Mouse (Mus musculus) monocyte, adult 2 months (primary cell): ENCODE data around the gene Tecpr1.

ENCODE experiments used
- DNase-seq, 2 experiments: peaks; one replicate each; pipeline ENCODE4 v3.0.0; 2022; ENCODE audit warnings: low spot score in 2 of 2, low read depth in 1 of 2

The Tecpr1 gene

DNA sequence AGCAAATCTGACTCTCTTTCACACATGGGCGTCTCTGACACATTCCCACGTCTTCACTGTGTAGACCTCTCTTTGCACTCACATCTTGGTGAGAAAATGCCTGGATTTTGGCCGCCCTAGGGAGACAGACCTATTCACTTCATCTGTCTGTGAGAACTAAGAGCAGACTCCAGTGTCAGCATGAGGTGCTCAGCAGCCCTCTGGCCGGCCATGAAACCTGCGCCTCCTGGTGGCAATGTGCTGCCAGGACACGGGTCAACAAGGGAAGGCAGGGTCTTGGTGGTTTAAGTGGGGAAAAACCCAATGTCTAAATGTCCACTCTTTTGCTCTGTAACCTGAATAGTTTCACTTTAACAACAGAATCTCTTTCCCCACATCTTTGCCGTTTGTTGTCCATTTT lies 9.0 kb downstream of the Tecpr1 start:
- DNase-seq = peak in 1 of 2 experiments; percentile 26

DNA sequence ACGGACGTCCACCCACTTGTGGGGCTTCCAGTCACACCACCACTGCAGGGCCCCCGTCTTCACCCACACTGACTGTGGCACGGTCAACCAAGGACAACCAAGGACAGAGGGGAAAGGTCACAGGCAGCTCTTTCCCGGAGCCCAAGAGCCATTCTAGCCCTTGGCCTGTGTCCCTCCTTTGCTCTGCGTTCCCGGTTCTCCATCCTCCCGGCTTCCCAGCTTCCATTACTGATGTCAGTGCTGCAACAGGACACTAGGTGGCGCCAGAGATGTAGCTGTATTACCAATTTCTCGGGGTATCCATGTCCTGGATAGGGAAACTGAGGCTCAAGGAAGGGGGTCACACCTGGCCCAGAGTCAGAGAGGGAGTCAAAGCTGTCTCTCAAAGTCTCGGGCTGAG lies 15.9 kb downstream of the Tecpr1 start:
- no peak for DNase-seq

DNA sequence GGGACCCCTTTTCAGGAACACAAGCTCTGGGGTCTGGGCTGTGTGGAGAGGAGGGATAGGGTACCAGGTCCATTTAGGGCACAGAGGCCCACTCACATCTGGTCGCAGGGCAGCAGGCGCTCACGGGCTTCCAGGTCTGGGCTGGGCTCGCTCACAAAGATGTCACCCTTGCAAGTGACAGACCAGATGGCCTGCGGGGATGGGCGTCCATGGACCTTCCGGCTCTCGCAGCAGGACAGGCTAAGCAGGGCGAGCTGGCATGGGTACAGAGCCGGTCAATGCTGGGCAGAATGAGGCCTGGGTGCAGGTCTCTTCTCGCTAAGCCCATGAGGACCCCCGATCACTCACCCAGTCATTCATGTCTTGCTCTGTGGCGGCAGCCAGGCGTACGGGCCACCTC lies 17.3 kb downstream of the Tecpr1 start:
- DNase-seq = no peak

DNA sequence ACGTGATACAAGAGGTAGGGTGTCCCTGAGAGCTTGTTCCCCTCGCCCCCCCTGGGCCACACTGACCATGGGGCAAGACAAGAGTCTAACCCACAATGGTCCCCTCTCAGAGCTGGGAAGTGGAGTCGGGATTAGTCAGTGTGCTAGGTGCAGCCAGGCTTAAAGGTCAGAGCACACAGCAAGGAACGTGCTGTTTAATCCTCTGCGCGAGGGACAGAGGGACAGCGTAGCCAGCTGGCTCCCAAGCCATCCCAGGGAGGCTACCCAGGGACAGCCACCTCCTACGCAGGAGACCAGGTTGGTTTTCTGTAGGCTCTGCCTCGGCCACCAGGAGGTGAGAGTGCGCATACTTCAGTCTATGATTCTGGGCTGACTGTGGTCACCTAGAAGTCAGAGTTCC lies 18.5 kb downstream of the Tecpr1 start:
- DNase-seq = no peak

DNA sequence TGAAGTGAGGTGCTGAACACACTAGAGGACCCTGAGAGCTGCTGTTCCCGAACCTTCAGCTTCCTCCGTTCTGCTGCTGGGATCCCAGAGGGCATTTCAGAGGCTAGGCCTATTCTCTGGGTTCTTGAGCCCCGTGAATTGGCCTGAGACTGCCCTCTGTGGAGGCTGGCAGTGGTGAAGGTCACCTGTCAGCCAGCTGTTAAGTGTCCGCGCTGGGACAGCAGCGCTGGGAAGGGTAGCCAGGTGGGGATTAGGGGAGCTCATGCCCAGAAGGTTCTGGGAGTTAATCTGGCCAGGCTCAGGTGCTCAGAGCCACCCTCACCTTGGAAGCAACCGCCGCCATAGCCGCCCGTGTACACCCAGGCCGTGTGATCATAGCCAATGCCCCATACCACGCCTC lies 19.1 kb downstream of the Tecpr1 start:
- DNase-seq = no peak

DNA sequence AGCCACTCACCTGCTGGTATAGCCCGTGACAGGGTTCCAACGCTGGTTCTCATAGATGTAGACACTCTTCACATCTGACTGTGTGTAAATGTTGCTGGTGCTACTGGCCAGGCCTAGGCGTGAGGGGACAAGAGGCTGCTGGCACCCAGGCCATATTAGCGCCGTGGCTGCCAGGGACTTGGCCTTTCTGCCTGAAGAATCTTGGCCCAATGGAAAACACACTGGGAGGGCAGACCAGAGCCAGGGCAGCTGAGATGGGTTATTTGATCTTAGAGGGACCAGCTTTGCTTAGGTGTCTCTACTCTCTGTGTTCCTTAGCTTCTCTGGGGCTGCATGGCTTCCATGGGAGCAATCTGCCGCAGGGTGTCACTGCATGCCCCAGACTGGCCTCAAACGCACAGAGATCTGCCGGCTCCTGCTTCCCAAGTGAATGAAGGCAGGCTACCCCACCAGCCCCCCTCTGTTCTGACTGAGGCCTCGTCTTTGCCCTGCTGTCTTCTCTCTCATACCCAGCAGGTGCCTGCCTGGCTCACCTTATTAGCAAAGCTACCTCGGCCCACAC lies 19.9 kb downstream of the Tecpr1 start:
- DNase-seq = no peak

DNA sequence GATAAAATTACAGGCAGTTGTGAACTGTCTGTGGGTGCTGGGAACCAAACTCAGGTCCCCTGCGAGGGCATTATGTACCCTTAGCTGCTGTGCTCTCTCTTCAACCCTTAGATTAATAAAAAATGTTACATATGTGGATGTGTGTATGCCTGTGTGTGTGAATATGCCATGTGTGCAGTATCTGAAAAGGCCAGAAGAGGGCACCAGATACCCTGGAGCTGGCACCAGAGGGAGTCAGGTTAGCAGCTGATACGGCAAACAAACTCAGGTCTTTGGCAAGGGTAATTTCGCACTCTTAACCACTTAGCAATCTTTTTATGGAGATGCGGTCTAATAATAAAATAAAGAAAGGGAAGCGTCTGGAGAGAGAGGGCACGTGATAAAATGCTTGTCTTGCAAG lies 21.0 kb downstream of the Tecpr1 start:
- no peak for DNase-seq

DNA sequence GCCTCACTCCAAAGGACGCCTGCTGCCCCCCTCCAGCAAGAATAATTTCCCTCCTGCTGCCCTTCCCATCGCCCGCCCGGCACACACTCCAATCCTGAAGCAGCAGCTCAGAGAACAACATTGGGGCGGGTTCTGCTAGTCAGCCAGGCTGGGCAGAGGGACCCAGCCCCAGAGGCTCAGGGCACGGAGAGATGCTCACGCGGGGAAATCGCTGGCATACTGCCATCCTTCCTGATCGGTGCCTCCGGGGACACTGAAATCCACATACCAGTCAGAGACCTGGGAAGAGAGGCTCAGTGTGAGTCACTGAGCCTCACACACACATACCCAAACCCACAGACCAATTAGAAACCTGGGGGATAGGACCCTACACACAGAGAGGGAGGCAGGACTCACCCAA lies 22.8 kb downstream of the Tecpr1 start:
- DNase-seq = no peak

DNA sequence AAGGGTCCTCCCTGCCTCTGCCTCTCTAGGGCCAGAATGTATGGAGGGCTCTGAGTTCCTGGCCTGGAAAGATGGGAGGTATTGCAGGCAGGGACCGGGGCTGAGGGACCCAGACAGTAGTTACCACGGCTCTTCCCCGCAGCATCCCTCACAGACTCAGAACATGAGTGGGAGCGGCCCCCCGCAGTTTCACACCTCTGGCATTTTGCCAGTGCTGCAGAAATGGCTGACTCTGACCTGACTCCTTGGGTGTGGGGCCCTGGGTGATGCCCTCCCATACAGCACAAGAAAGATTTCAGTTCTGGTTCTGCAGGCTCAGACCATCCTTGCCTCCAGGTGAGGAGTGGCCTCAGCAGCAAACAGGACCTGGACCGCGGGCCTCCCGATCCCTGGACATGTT lies 27.8 kb downstream of the Tecpr1 start:
- no peak for DNase-seq

DNA sequence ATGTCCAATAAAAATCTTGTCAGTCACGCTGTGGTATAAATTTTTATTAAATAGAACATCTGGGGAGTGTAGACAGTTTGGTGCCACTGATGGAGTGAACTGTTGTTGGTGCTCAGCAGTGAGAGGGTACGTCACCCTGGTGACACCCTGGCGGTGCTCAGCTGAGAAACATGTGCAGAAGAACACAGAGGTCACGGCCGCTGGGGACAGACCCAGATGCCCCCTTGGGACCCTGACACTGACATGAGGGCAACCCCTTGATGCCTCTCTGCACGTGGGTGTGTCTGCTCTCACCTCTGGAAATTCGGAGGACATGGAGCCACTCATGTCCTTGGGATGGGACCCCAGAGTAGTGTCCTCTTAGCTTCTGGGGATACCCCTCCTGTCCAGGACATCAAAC lies 29.0 kb downstream of the Tecpr1 start:
- DNase-seq = no peak

DNA sequence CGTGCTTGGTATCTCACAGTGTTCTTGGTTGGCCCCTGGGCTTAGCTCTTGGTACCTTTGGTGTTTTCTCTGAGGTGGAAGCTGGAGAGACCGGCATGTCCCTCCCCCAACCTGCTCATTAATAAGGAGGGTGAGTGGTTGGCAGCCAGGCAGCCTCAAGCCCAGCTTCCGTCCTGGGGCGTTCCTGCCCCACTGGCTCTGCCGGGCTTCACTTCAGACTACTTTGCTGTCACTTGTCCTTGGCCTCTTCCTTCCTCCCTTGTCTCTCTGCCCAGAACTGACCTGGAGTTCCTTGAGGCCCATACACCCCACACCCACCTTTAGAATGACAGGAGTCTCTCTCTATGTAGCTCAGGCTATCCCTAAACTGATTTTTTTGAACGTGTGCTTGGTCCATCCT lies 30.7 kb downstream of the Tecpr1 start:
- no peak for DNase-seq

DNA sequence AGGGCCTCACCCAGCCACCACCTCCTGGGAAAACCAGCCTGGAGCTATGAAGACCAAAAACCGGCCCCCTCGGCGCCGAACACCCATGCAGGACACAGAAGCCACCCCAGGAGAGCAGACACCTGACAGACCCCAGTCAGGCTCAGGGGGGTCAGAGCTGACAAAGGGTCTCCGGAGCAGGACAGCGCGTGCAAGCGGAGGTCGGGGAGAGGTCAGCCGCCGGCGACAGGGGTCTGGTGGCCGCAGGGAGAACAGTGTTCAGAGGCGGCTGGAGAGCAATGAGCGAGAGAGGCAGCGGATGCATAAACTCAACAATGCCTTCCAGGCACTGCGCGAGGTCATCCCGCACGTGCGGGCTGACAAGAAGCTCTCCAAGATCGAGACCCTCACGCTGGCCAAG lies 32.4 kb downstream of the Tecpr1 start:
- DNase-seq = no peak

DNA sequence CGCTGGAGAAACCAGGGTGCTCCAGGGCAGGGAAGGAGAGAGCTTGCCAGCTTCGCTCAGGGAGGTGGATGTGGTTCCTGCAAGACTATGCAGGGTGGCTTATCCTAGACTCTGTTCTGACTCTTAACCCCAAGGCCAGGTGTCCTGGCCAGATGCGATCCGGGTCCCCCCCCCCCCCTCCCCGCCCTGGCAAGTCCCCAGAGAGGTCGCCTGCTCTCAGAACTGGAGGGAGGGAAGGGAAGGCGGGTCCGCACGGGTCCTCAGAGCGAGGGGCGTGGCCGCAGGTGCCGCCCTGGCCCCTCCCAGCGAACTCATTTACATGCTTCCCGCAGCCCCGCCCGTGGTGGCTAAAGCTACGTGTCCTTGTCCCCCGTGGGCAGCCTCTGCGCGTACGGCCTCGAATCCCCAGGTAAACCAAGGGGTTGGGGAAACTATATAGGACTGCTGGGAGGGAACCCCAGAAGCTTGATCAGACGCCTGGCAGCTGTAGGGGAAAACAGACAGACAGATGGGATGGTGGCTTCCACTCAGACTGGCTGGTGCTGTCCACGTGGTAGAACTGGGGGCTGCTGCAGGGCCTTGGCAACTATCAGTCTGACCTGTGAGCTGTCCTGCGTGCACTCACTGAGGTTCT lies 33.3 kb downstream of the Tecpr1 start, which contains the start of gene Bhlha15:
Bhlha15 (plus strand) TSS at position 337 of the 634 bp plus-strand sequence.
- no peak for DNase-seq

DNA sequence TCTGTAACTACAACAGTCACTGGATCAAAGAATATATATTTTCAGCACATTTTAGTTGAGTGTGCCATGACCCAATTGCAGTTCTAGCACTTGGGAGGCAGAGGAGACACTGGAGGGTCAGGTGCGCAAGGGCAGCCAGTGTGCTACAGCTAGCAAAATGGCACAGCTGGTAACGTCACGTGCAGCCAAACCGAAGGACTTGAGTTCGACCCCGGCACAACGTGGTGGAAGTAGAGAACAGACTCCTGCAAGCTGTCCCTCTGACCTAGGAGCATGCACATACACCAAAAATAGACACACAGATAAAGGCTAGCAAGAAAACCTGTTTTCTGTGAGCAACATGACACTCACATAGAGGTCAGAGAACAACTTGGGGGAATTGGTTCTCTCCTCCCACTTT lies 34.1 kb downstream of the Tecpr1 start:
- DNase-seq = no peak

DNA sequence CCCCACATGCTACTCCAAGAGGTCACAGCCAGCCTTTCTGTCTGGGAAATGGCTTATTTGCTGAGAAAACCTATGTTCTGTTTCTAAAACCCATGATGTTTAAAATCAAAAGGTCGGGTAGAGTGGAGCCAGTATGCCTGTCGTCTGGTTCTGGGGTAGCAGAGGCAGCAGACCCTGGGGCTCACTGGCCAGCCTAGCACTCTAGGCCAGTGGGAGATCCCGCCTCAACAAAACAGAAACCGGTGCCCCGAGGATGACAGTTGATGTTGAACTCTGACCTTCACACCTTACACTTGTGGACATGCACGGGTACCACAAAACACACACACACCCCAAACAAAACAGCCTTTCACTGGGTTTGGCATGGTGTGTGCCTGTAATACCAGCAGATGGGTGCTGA lies 35.0 kb downstream of the Tecpr1 start:
- DNase-seq = no peak

DNA sequence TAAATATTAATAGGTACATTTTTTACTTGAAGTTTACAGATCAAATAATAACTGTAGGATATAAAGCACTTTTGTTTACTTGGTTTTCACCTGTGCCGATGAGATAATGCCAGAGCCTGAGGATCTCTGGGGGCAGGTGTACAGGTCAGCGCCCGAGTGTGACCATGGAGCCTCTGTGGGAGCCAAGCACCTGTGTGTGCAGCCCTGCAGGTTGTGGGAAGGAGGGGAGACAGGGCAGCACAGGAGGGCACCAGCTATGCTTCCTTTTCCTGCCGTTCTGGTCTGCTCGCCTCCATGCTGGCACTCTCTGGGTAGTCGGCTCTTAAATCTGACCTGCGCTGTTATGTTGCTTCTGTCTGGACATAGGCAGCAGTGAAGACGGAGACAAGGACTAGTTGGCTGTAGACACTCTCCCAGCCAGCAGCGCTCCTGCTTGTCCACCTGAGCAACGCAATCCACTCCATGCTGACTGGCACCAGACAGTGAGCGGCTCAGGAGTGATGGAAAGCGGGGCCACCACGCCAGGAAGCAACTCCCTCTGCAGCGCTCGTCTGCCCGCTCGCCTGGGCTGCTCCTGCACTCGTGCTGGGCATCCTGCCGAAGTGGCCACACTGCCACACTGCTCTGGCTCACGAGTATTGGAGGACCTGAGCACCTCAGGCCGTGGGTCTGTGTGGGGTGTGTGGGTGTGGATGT lies 38.9 kb downstream of the Tecpr1 start:
- DNase-seq = no peak

DNA sequence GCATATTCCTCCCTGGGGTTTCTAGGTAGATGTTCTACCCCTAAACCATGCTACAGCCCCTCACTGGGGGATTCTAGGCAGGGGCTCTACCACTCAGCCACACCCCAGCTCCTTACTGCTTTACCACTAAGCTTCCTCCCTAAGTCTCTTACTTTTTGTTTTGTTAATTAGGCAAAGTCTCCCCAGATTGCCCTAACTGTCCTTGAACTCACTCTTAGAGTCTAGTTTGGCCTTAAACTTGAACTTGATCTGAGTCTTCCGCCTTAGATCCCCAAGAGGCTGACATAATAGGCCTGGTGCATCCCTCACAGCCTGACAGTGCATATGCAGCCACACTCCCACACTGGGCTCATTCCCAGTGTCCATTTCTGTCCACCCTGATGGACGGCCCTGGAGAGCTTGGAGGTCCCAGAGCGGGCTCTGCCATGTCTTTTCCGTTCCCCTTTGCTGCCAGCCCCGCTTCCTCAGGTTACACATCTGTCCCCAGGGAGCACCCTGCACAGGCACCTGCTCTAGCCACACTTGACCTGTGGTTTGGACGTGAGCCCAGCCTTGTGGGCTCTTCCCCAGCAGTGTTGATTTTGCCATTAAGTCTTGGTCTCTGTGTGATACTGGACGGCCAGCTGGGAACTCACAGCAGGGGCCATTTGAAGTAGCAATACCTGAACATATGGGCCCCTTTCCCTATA lies 39.6 kb downstream of the Tecpr1 start:
- no peak for DNase-seq

DNA sequence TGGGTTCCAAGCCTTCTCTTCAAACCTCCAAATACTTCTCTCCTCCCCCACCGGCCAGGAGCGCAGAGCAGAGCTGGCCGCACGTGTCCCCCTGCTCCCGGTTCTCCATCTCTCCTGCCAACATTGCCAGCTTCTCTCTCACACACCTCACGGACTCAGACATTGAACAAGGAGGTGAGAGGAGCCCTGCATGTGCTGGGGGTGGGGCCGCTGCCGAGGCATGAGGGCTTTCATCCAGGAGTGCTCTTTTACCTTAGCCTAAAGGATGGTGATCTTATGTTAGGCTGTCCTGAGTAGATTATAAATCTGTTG lies 40.2 kb downstream of the Tecpr1 start:
- DNase-seq = no peak

DNA sequence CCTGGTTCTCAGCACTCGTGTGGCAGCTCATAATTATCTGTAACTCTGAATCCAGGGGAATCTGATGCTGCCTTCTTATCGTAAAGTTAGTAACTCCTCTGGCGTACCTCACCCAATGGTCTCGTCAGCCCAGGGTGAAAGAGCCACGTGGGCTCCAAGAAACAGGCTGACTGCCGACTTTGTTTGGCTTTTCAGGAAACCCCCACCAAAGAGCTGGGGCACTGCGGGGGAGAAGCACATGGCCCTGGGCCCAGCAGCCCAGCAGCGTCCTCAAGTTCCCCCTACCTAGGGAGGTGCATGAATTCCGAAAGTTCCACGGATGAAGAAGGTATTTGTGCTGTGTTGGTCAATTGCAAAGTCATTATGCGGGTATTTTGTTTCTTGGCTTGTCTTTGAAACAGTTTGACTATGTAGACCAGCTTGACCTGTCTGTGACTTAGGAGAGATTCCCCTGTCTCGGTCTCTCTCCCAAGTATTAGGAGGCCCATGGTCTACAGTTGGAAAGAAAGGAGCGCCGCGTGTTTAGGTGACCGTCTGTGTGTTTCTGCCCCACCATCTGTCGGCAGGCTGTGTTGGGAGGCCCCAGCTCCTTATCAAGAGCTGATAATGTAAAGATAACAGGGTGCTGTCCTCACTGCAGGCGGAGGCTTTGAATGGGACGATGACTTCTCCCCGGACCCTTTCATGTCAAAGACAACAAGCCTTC lies 40.7 kb downstream of the Tecpr1 start:
- no peak for DNase-seq

DNA sequence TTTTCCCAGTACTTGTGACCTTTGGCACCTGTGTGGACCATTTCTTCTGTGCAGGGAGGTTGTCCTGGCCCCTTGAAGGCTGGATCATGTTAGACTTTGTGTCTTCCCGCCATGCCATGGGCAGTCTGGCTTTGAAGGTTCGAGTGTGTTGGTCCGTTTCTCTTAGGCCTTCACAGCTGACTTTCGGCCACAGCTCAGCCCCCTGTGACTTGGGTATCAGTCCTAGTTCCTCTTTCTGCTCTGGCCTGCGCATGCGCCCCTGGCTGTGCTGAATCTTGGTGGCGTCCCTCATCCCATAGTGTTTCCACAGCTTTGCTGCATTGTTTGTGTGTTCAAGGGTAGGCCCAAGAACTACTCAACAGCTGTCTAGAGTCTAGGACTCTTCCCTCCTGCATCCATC lies 42.2 kb downstream of the Tecpr1 start:
- peak; percentile 17 to 31 for DNase-seq

DNA sequence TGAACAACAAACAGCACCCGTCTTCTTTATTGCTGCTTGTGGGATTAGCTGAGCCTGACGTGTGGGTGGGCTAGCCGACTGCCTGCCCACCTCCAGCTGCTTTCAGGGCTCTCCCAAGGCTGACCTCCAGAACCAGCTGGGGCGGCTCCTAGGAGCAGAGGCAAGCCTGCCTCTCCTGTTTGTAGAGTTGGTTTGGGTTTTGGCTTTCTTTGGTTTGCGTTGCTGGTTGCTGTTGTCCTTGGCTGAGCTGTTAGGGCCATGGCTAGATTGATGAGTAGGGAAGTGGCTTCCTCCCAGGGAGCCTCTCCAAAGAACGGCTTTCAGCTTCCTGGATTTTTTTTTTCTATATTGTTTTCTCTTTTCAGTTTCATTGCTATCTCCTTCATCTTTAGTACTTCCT lies 45.2 kb downstream of the Tecpr1 start:
- DNase-seq = no peak

DNA sequence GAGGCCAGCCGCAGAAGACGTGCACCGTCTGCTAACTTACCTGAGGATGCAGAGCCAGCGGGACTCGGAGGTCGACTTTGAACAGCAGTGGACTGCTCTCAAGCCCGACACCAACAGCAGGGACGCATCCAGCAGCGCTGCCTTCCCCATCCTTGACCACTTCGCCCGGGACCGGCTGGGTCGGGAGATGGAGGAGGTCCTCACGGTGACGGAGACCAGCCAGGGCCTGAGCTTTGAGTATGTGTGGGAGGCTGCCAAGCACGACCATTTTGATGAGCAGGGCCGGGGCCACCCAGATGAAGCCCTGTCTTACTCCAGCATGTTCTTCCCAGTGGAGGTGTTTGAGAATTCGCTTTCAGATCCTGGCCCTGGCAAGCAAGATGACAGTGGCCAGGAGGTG lies 49.8 kb downstream of the Tecpr1 start:
- DNase-seq = no peak
